Mouse (Mus musculus) G1E (cell line): Measurements from ENCODE around the gene Odf3l1. TPM values are rescaled to one million over a fixed set of nuclear protein-coding genes. Genes with fewer than 3 reads are reported as not detected.

ENCODE experiments used
- ATAC-seq: 2 replicates; pipeline ENCODE4 v1.8.0; 2016; ENCODE audit warnings: mild to moderate bottlenecking; ENCODE audit not compliant: insufficient number of reproducible peaks, poor library complexity, low FRiP score, severe bottlenecking; ENCODE audit errors: extremely low read depth
- DNase-seq: peaks from one replicate; pipeline ENCODE4 v3.0.0; 2012; ENCODE audit warnings: low spot score
- H3K27me3 ChIP-seq: 2 replicates; pipeline ENCODE4 v1.6.1; 2012; ENCODE audit warnings: mild to moderate bottlenecking, low read length, inconsistent platforms; ENCODE audit not compliant: insufficient read depth
- H3K36me3 ChIP-seq: replicated peaks from 2 replicates; pipeline ENCODE3; 2012; ENCODE audit warnings: mild to moderate bottlenecking, inconsistent platforms
- H3K4me1 ChIP-seq: 2 replicates; pipeline ENCODE4 v1.6.1; 2012; ENCODE audit warnings: low read depth, low read length, inconsistent platforms, mixed read lengths; ENCODE audit not compliant: insufficient read depth
- H3K4me3 ChIP-seq: 2 replicates; pipeline ENCODE4 v1.5.1; 2012; ENCODE audit warnings: low read depth, mild to moderate bottlenecking, inconsistent platforms, low read length, moderate library complexity, mixed read lengths
- H3K9me3 ChIP-seq: replicated peaks from 2 replicates; pipeline ENCODE4 v1.6.1; 2012; ENCODE audit warnings: inconsistent platforms
- CTCF ChIP-seq: IDR thresholded peaks from 2 replicates; pipeline ENCODE4 v1.5.1; 2012; ENCODE audit warnings: low read depth, low read length, inconsistent platforms, mixed read lengths
- GATA1 ChIP-seq: IDR thresholded peaks from 2 replicates; pipeline ENCODE4 v1.6.1; 2012; ENCODE audit warnings: borderline replicate concordance, low read length, inconsistent platforms, mixed read lengths
- GATA2 ChIP-seq: IDR thresholded peaks from 2 replicates; pipeline ENCODE4 v1.6.1; 2012; ENCODE audit warnings: low read depth, low read length, inconsistent platforms, borderline replicate concordance
- POLR2AphosphoS5 ChIP-seq: IDR thresholded peaks from 2 replicates; pipeline ENCODE4 v1.6.1; 2012; ENCODE audit warnings: low read depth, low read length, inconsistent platforms; ENCODE audit not compliant: insufficient replicate concordance
- TAL1 ChIP-seq: conservative IDR thresholded peaks from 2 replicates; pipeline ENCODE4 v1.6.1; 2012; ENCODE audit warnings: low read depth, low read length, inconsistent platforms, mixed read lengths
- polyA plus RNA-seq: library from polyadenylated mRNA; stranded (reverse); fragments of >175 nt; gene quantifications from 2 replicates; pipeline ENCODE4 v1.2.3, GENCODE M21; 2012
- total RNA-seq, 2 experiments: library from RNA; stranded (forward) in 1 of 2; stranded (reverse) in 1 of 2; fragments of 200-1000 nt in 1 of 2; fragments of >200 nt in 1 of 2; fragmentation: Nextera tagmentation in 1 of 2; gene quantifications; 2 replicates each; pipeline ENCODE4 v1.2.3; 2014 to 2017

The Odf3l1 gene
- total and polyA plus RNA-seq, 3 experiments: not detected

DNA sequence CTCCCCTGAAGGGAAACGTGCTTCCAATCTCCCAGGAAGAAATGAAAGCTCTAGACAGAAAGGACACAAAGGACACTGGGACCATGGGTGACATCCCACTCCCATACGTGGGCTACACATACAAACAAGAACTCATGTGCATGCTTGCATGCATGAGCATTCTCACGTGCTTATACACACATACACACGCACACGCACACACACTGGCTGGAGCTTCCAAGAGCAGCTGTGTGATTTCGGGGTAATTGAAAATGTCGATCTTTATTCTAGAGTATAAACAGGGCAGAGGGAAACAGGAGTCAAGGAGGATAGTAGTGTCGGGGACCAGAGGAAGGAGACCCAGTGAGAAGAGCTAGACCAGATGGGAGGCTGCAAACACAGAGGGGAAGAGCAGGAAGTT is 19.8 kb downstream of the Odf3l1 start:
- Histone ChIP-seq H3K4me1 (no peaks in the 10 kb centered on the region), H3K27me3 (peaks cover 10% of the 10 kb centered on the region), H3K36me3 (no peaks in the 10 kb centered on the region), H3K4me3 (no peak overlapping the region), H3K9me3 (no peaks in the 10 kb centered on the region)
- TF ChIP-seq POLR2AphosphoS5 (no peak), GATA1 (no peak), TAL1 (no peak), GATA2 (no peak), CTCF (no peak)
- DNase-seq (no peak), ATAC-seq (no peak)

DNA sequence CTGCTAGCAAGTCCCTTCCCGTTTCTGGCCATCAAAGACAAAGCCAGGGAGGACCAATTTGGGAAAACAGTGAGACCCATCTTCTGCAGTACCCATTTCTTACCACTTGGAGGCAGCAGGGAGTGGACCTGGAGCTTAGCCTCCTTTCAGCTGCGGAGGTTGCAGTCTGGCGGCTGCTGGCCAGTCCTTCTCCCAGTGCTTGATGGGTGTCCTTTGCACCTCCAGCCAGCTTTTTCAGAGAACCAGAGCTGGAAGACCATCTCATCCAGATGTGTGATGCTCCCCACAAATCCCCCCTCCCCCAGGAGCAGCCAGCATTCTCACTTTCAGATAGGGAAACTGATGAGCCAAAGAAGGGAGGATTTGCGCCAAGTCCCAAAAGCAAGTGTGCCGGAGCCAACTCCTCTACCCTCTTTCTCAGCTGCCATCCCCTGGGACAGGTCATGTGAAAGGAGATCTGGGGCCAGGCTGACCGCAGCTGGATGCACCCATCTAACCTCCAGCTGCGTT is 20.7 kb downstream of the Odf3l1 start:
- no peak overlapping the region for H3K4me3 ChIP-seq
- H3K36me3 ChIP-seq: no peaks in the 10 kb centered on the region
- no peak for ATAC-seq
- peaks cover 9% of the 10 kb centered on the region for H3K27me3 ChIP-seq
- H3K4me1 ChIP-seq: no peaks in the 10 kb centered on the region
- H3K9me3 ChIP-seq: no peaks in the 10 kb centered on the region
- DNase-seq: peak; percentile 27
- TF ChIP-seq CTCF: peak; percentile 63; the same call in 1 of the 2 replicates
- TF ChIP-seq TAL1: no peak

DNA sequence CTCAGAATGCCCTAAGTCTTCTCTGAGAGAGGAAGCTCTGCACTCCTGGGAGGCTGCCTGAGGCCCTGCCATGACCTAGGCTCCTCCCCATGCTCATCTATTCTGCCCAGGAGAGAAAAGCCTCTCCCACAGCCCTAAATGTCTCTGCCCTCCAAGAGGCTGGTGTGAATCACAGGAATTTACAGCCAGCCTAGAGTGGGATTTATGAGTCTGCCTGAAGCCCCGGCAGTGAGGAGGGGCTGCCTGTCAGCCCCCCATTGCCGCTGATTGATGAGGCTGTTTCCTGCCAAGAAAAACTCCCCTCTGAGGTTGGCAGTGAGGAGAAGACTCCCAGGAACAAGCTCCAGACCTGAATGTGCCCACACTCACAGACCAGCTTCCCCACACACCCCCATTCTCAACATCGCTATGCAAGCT is 22.2 kb downstream of the Odf3l1 start:
- Histone ChIP-seq H3K4me3 (no peak overlapping the region), H3K36me3 (no peaks in the 10 kb centered on the region), H3K27me3 (peaks cover 6% of the 10 kb centered on the region), H3K9me3 (no peaks in the 10 kb centered on the region), H3K4me1 (no peaks in the 10 kb centered on the region)
- TF ChIP-seq TAL1 (no peak), CTCF (no peak), GATA2 (no peak), GATA1 (no peak), POLR2AphosphoS5 (no peak)
- ATAC-seq: no peak
- no peak for DNase-seq

DNA sequence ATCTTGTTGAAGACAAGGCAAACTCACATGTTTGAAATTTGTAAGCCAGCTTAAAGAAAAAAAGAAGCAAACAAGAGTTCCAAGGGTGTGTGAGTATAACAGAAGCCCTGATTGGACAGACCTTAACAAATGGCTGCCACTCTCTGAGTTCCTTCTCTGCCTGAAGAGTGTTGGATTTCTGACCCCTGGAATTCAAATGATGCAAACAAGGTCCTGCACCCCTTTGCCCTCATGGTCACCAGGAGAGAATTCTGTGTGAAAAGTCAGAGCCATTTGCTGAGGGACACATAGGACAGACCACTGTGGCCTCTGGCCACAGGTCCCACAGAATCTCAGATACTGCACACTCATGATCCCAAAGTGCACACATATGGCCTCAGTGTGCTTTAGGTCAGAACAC is 22.6 kb downstream of the Odf3l1 start:
- no peak overlapping the region for H3K4me3 ChIP-seq
- peaks cover 6% of the 10 kb centered on the region for H3K27me3 ChIP-seq
- ATAC-seq: no peak
- no peaks in the 10 kb centered on the region for H3K36me3 ChIP-seq
- no peak for TF ChIP-seq GATA1
- no peak for TF ChIP-seq GATA2
- no peak for TF ChIP-seq CTCF
- no peak for TF ChIP-seq TAL1
- TF ChIP-seq POLR2AphosphoS5: no peak
- no peak for DNase-seq
- no peaks in the 10 kb centered on the region for H3K4me1 ChIP-seq
- H3K9me3 ChIP-seq: no peaks in the 10 kb centered on the region

DNA sequence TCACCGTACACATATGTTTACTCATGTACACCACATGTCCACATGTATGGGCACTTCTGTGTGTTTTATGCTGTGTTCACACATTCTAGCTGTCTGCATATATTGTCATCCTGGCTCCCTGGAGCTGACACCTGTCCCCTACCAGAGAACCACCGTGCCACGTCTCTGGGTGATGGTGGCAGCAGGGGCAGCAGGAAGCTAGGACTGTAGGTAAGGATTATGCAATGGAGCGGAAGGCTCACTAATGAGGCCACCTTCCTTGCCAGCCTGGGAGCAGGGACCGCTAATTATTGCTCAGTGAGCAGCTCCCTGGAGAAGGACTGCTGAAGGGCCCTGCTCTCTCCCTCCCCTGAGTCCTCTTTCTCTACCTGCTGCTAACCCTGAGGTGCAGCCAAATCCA is 23.8 kb downstream of the Odf3l1 start:
- TF ChIP-seq TAL1 (no peak), GATA1 (no peak), CTCF (no peak), GATA2 (no peak), POLR2AphosphoS5 (no peak)
- no peaks in the 10 kb centered on the region for H3K4me1 ChIP-seq
- no peak overlapping the region for H3K4me3 ChIP-seq
- peaks cover 5% of the 10 kb centered on the region for H3K27me3 ChIP-seq
- DNase-seq (no peak), ATAC-seq (no peak)
- H3K36me3 ChIP-seq: no peaks in the 10 kb centered on the region
- H3K9me3 ChIP-seq: no peaks in the 10 kb centered on the region

DNA sequence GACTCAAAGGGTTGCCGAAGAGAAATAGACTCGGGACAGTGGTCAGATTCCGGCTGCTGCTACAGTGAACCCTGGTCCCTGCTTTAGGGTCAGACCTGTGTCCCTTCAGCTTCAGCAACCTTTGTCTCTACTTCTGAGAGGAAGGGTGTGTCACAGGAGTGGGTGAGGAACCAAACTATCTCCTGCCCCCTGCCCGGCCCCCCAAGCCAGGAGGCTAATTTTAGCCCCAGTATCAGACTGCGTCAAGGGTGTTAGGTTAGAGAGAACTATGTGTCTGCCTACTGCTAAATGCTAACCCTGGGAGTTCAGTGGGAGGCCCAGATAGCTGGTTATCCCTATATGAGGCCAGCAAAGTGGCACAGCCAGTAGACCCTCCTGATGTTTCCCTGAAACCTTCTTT is 29.3 kb downstream of the Odf3l1 start:
- Histone ChIP-seq H3K9me3 (no peaks in the 10 kb centered on the region), H3K4me1 (no peaks in the 10 kb centered on the region), H3K36me3 (no peaks in the 10 kb centered on the region), H3K27me3 (peaks cover 5% of the 10 kb centered on the region; the same call in 1 of the 2 replicates), H3K4me3 (no peak overlapping the region)
- ATAC-seq (no peak), DNase-seq (no peak)
- TF ChIP-seq GATA1 (no peak), GATA2 (no peak), CTCF (no peak), POLR2AphosphoS5 (no peak), TAL1 (no peak)

DNA sequence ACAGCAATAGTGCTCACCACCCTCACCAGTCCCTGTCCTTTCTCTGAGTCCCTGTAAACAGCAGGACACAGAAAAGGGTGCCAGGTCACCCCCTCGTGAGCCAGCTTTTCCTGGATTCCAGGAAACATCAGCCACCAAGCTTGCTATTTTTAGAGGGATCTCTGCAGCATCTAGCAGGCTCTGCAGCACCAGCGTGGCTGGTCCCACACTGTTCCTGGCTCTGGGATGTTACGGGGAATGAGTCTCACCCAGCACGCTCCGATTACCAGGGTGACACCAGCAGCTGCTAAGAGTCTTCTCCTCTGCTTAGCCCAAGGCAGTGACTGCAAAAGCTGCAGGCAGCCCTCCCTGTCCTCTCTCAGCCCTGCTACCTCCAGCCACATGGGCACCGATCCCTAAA is 31.6 kb downstream of the Odf3l1 start:
- H3K4me3 ChIP-seq: no peak overlapping the region
- no peak for ATAC-seq
- no peak for TF ChIP-seq TAL1

More for the DNA sequence above, 31.6 kb downstream of the Odf3l1 start:
- no peak for DNase-seq
- H3K36me3 ChIP-seq: no peaks in the 10 kb centered on the region
- H3K4me1 ChIP-seq: no peaks in the 10 kb centered on the region
- H3K9me3 ChIP-seq: no peaks in the 10 kb centered on the region
- H3K27me3 ChIP-seq: peaks cover 9% of the 10 kb centered on the region; the same call in 1 of the 2 replicates
